Mouse (Mus musculus) spleen, adult 2 months (tissue): ENCODE measurements around the gene Stum. TPM values are rescaled to one million over a fixed set of nuclear protein-coding genes. Genes with fewer than 3 reads are reported as not detected.
"Not testable (repeated sequence)": the region's sequence is repeated elsewhere in the genome, so short reads cannot be mapped to it uniquely, and the experiment has no call there.

Source experiments
- DNase-seq, 2 experiments: peaks; one replicate each; pipeline versions ENCODE4 v3.0.0 to v3.0.0-alpha.2; 2012 to 2021; ENCODE audit warnings: low spot score in 2 of 2, low read depth in 1 of 2
- H3K27ac ChIP-seq: fragments of 200-500 bp; 2 replicates; pipeline ENCODE4 v1.5.1; 2012; ENCODE audit warnings: low read length, inconsistent platforms; ENCODE audit not compliant: insufficient read depth
- H3K27me3 ChIP-seq: fragments of 200-500 bp; 2 replicates; pipeline ENCODE4 v1.6.1; 2012; ENCODE audit warnings: mild to moderate bottlenecking, moderate library complexity, low read length, inconsistent platforms; ENCODE audit not compliant: control insufficient read depth, insufficient read depth
- H3K36me3 ChIP-seq: fragments of 200-500 bp; 2 replicates; pipeline ENCODE4 v1.6.1; 2012; ENCODE audit warnings: mild to moderate bottlenecking, low read length, inconsistent platforms; ENCODE audit not compliant: control insufficient read depth, insufficient read depth
- H3K4me1 ChIP-seq: fragments of 200-500 bp; 2 replicates; pipeline ENCODE4 v1.6.1; 2011; ENCODE audit warnings: inconsistent platforms; ENCODE audit not compliant: control insufficient read depth, insufficient read depth, insufficient read length
- H3K4me3 ChIP-seq: fragments of 200-500 bp; 2 replicates; pipeline ENCODE4 v1.5.1; 2011; ENCODE audit warnings: mild to moderate bottlenecking, inconsistent platforms; ENCODE audit not compliant: insufficient read depth, insufficient read length; ENCODE audit errors: extremely low read depth
- CTCF ChIP-seq: fragments of 200-500 bp; IDR thresholded peaks from 2 replicates; pipeline ENCODE4 v1.5.1; 2011; ENCODE audit warnings: mild to moderate bottlenecking, inconsistent platforms; ENCODE audit not compliant: insufficient read depth, insufficient read length, insufficient replicate concordance; ENCODE audit errors: extremely low read depth
- POLR2A ChIP-seq: fragments of 200-500 bp; IDR thresholded peaks from 2 replicates; pipeline ENCODE4 v1.6.1; 2011; ENCODE audit warnings: low read depth, low read length, inconsistent platforms
- WGBS: fragments of 180-500 bp; shearing (Covaris S2); methylation state at CpG from one replicate; pipeline ENCODE4 v1.1.7; 2018; 5-methylcytosine and 5-hydroxymethylcytosine counted together
- polyA plus RNA-seq: library from polyadenylated mRNA; depleted of rRNA; stranded (reverse); fragments of >200 nt; gene quantifications from 2 replicates; pipeline ENCODE4 v1.2.3, GENCODE M21; 2012

Gene Stum
- polyA plus RNA-seq, 1 experiment = 4.5 TPM

GRCm38 (mm10) chr1:180393873-180394272, 89.4 kb downstream of the Stum start:
- no peak for TF ChIP-seq POLR2A
- no peak for TF ChIP-seq CTCF
- Histone ChIP-seq H3K4me1 (peaks cover 33% of the 10 kb centered on the region), H3K27ac (peak overlapping the region; percentile 69), H3K36me3 (peaks cover 5% of the 10 kb centered on the region; the same call in 1 of the 2 replicates), H3K4me3 (no peak overlapping the region), H3K27me3 (no peaks in the 10 kb centered on the region)
- DNase-seq = no peak
- whole genome bisulfite sequencing = 77% methylated on average over 12 of the region's 12 CpGs

- Histone ChIP-seq H3K36me3 (peaks cover 5% of the 10 kb centered on the region; the same call in 1 of the 2 replicates), H3K4me3 (no peak overlapping the region), H3K27me3 (no peaks in the 10 kb centered on the region), H3K27ac (peak overlapping the region; percentile 78), H3K4me1 (peaks cover 39% of the 10 kb centered on the region)
- WGBS = 34% methylated on average over 9 of the region's 9 CpGs
- no peak for TF ChIP-seq POLR2A
- no peak for TF ChIP-seq CTCF
- DNase-seq = peak; percentile 67 to 72
Observed at GRCm38 (mm10) chr1:180393017-180393797, 90.1 kb downstream of the Stum start.

- no peaks in the 10 kb centered on the region for H3K27me3 ChIP-seq
- 74% methylated on average over 5 of the region's 5 CpGs for WGBS
- H3K36me3 ChIP-seq = peaks cover 5% of the 10 kb centered on the region; the same call in 1 of the 2 replicates
- H3K4me3 ChIP-seq = no peak overlapping the region
- TF ChIP-seq POLR2A = no peak
- TF ChIP-seq CTCF = no peak
- DNase-seq = no peak
- H3K4me1 ChIP-seq = peaks cover 42% of the 10 kb centered on the region
- H3K27ac ChIP-seq = peak overlapping the region; percentile 78
Observed at GRCm38 (mm10) chr1:180392137-180392798, 91.0 kb downstream of the Stum start.

DNA sequence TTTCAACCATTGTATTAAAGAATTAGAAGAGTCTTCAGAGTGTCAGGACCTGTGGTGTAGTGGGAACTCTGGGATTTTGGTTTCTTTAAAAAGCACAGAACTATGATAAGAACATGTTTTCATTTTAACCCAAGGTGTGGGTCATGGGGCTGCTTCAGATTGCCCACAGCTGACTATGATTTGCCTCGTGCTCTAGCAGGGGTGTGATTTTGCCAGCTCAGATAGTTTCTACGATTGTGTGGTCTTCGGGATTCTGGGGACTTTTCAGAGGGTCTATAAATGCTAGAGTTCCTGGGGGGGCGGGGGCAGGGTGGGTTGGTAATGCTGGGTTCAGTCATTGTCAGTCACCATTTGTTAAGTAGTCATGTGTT, 91.7 kb downstream of the Stum start:
- Histone ChIP-seq H3K4me1 (peaks cover 42% of the 10 kb centered on the region), H3K27ac (0 out of 2 replicates have a peak overlapping the region, but pooled peaks have one; percentile 83), H3K27me3 (no peaks in the 10 kb centered on the region), H3K4me3 (no peak overlapping the region), H3K36me3 (peaks cover 5% of the 10 kb centered on the region; the same call in 1 of the 2 replicates)
- DNase-seq = no peak
- no peak for TF ChIP-seq CTCF
- no peak for TF ChIP-seq POLR2A
- 88% methylated on average over 4 of the region's 4 CpGs for WGBS

DNA sequence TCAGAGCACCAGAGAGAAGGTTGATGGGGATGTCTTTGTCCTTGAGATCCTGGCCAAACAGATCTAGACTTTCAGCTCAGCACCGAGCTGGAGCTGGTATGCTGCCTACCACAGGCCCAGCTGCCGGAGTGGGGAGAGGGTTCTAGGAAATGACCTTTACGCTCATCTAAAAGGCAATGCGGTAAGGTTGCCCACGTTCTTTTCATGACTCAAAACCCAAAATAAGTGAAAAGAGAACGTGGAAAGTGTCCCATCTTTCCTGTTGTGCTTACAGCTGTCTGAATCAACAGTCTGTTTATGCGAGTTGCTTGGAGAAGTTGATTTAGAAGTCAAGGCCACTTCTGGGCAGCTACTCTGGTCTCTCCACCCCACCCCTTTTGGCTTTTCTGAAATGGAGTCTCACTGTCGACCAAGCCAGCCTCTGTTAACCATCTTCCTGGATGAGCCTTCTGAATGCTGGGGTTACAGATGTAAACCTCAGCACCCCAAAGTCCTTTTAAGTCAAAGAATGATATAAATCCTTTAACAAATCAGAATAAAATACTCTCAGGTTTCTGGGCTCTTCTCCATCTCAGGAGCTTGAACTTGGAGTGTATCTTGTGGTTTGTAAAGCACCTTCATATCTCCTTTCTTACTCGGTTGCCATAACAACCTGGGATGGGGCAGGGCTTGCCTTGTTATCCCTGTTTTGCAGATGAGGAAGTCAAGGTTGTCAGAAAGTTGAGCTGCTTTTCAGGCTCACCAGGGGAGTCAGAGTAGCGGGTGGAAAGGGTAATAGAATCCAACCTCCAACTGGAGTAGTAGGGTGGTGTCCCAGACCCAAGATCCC, 92.3 kb downstream of the Stum start:
- H3K27ac ChIP-seq = peak overlapping the region; percentile 83
- DNase-seq = no peak
- 51% methylated on average over 10 of the region's 10 CpGs for WGBS
- peaks cover 5% of the 10 kb centered on the region; the same call in 1 of the 2 replicates for H3K36me3 ChIP-seq
- no peaks in the 10 kb centered on the region for H3K27me3 ChIP-seq
- peaks cover 45% of the 10 kb centered on the region for H3K4me1 ChIP-seq
- TF ChIP-seq POLR2A = no peak
- no peak for TF ChIP-seq CTCF
- H3K4me3 ChIP-seq = no peak overlapping the region

GRCm38 (mm10) chr1:180390321-180390731, 93.0 kb downstream of the Stum start:
- H3K4me3 ChIP-seq = no peak overlapping the region
- 4% methylated on average over 3 of the region's 3 CpGs for WGBS
- peak; percentile 52 to 59 for DNase-seq
- peaks cover 48% of the 10 kb centered on the region for H3K4me1 ChIP-seq
- peak overlapping the region; percentile 83 for H3K27ac ChIP-seq
- H3K36me3 ChIP-seq = 0 out of 2 replicates have a peak, but pooled peaks cover 1% of the 10 kb centered on the region
- no peaks in the 10 kb centered on the region for H3K27me3 ChIP-seq
- TF ChIP-seq POLR2A = no peak
- no peak for TF ChIP-seq CTCF

DNA sequence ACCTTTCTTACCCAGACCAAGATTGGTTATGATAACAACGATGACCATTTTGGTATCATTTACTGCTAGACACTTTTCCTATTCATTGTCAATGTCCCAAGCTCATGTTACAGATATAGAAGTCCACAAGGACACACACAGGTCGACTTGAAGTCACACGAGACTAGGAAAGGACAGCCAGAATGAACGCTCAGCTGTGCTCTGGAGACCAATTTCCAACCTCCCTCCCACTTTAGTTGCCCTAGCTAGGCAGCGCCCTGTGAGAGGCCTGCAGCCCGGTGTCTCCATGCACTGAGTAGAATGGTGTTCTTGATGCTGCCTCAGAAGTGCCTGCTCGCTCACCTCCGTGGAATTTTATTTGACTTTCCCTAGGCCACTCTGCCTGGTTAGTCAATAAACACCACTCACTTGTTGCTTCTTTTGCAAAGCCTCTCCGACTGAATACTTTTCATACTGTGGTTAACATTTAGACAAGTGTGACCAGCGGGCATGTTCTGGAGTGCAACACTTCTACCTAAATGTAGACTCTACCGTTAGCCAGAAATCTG, 94.0 kb downstream of the Stum start:
- not testable (repeated sequence) for DNase-seq, H3K27me3 ChIP-seq, H3K4me3 ChIP-seq, H3K36me3 ChIP-seq
- WGBS = 86% methylated on average over 11 of the region's 11 CpGs
- peak overlapping the region; percentile 65 for H3K27ac ChIP-seq
- H3K4me1 ChIP-seq = peaks cover 52% of the 10 kb centered on the region
